Mouse (Mus musculus) hindbrain, embryonic 16.5 days (tissue): ENCODE measurements around the gene Grin2b. TPM values are rescaled to one million over a fixed set of nuclear protein-coding genes. Genes with fewer than 3 reads are reported as not detected.

Experiments
- ATAC-seq: fragments of 200-750 bp; cut with Nextera tagmentation; 2 replicates; pipeline ENCODE4 v1.8.0; 2017; ENCODE audit warnings: moderate TSS enrichment, moderate library complexity
- H3K27ac ChIP-seq: fragments of 300-500 bp; sonication (generic); 2 replicates; pipeline ENCODE4 v1.5.1; 2014; ENCODE audit warnings: low read depth, mild to moderate bottlenecking, control low read depth, low read length, moderate library complexity
- H3K27me3 ChIP-seq: fragments of 300-500 bp; sonication (generic); replicated peaks from 2 replicates; pipeline ENCODE4 v1.6.1; 2014; ENCODE audit warnings: low read length; ENCODE audit not compliant: control insufficient read depth, insufficient read depth
- H3K36me3 ChIP-seq: fragments of 300-500 bp; sonication (generic); 2 replicates; pipeline ENCODE4 v1.6.1; 2014; ENCODE audit warnings: mild to moderate bottlenecking, low read length, moderate library complexity, mixed read lengths; ENCODE audit not compliant: control insufficient read depth, insufficient read depth
- H3K4me1 ChIP-seq: fragments of 300-500 bp; sonication (generic); 2 replicates; pipeline ENCODE4 v1.6.1; 2014; ENCODE audit warnings: low read depth, low read length; ENCODE audit not compliant: control insufficient read depth, insufficient read depth
- H3K4me2 ChIP-seq: fragments of 300-500 bp; sonication (generic); 2 replicates; pipeline ENCODE4 v1.6.1; 2014; ENCODE audit warnings: mild to moderate bottlenecking, low read length, control low read depth, moderate library complexity
- H3K4me3 ChIP-seq: fragments of 300-500 bp; sonication (generic); 2 replicates; pipeline ENCODE4 v1.5.1; 2014; ENCODE audit warnings: mild to moderate bottlenecking, low read length, control low read depth, moderate library complexity
- H3K9ac ChIP-seq: fragments of 300-500 bp; sonication (generic); 2 replicates; pipeline ENCODE4 v1.6.1; 2014; ENCODE audit warnings: low read depth, mild to moderate bottlenecking, control low read depth, low read length, moderate library complexity
- H3K9me3 ChIP-seq: fragments of 300-500 bp; sonication (generic); 2 replicates; pipeline ENCODE4 v1.6.1; 2014; ENCODE audit warnings: mild to moderate bottlenecking, low read length, moderate library complexity; ENCODE audit not compliant: control insufficient read depth
- WGBS: fragments of 180-500 bp; shearing (Covaris S2); extraction: QIAGEN DNeasy Blood & Tissue Kit; methylation state at CpG from one replicate; pipeline ENCODE4 v1.1.7; 2014; 5-methylcytosine and 5-hydroxymethylcytosine counted together
- polyA plus RNA-seq: library from polyadenylated mRNA; unstranded; fragments of >200 nt; fragmentation: Nextera tagmentation; extraction: Ambion mirVana; gene quantifications from 2 replicates; pipeline ENCODE4 v1.2.1, GENCODE M21; 2015

The Grin2b gene
- polyA plus RNA-seq, 1 experiment from 2014 or later = 56.1 TPM

DNA sequence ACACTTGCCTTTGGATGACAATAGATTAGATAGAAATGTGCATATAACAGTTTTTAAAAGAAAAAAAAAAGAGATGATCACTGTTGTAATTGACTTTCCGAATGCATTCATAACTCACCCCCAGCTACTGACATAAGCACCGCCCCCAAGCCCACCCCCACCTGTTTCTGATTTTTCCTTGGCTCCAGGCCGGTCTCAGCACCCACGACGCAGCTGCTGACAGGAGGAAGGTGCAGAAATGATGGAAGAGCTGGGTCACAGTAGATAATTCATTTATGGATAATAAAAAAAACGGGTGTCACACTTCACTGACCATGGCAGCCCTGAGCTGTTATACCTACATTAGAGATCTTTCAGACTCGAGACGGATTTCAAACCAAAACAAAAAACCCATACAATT lies 373.4 kb downstream of the Grin2b start:
- ATAC-seq = no peak
- Histone ChIP-seq H3K4me3 (no peak overlapping the region), H3K27ac (no peak overlapping the region), H3K9me3 (no peaks in the 10 kb centered on the region), H3K27me3 (no peaks in the 10 kb centered on the region), H3K9ac (no peak overlapping the region), H3K4me1 (0 out of 2 replicates have a peak, but pooled peaks cover 2% of the 10 kb centered on the region), H3K36me3 (no peaks in the 10 kb centered on the region), H3K4me2 (no peak overlapping the region)
- 73% methylated on average over 8 of the region's 8 CpGs for WGBS

DNA sequence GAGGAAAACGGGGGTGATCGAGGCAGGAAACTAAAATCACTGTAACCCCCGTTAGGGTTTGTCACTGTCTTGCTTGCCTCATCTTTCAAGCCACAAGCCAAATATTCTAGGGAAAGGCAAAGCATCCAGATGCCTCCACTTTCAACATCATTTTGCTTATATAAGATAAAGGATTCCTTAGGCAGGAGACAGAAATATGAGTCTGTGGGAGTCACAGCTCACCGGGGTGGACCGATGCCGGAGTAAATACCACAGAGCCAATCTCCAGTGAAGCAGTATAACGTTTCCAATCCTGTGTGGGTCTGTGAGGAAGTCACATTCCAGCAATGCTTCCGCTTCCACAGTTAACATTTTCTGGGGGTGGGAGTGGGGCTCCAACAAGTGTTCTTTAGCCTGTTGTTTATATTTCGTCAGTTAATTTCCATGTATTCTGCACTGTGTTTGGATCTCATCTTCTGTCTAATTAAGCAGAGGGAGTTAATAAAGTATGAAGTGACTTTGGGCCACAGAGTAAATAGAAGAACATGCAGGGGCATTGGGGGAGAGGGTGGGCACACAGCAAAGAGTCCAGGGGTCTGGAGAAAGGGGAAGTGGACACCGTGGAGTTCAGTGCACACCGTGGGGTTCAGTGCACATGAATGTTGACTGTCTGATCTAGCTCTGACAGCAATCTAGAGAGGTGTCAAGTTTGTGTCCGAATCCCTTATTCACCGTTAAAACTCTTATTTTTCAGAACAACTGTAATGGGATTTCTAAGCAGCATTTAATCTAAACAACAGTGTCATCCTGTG lies 374.9 kb downstream of the Grin2b start:
- no peak overlapping the region for H3K4me3 ChIP-seq
- H3K4me1 ChIP-seq = 0 out of 2 replicates have a peak, but pooled peaks cover 2% of the 10 kb centered on the region
- no peaks in the 10 kb centered on the region for H3K27me3 ChIP-seq
- no peaks in the 10 kb centered on the region for H3K36me3 ChIP-seq
- no peak overlapping the region for H3K9ac ChIP-seq
- H3K4me2 ChIP-seq = no peak overlapping the region
- no peak overlapping the region for H3K27ac ChIP-seq
- 84% methylated on average over 13 of the region's 13 CpGs for WGBS
- no peak for ATAC-seq
- H3K9me3 ChIP-seq = no peaks in the 10 kb centered on the region

DNA sequence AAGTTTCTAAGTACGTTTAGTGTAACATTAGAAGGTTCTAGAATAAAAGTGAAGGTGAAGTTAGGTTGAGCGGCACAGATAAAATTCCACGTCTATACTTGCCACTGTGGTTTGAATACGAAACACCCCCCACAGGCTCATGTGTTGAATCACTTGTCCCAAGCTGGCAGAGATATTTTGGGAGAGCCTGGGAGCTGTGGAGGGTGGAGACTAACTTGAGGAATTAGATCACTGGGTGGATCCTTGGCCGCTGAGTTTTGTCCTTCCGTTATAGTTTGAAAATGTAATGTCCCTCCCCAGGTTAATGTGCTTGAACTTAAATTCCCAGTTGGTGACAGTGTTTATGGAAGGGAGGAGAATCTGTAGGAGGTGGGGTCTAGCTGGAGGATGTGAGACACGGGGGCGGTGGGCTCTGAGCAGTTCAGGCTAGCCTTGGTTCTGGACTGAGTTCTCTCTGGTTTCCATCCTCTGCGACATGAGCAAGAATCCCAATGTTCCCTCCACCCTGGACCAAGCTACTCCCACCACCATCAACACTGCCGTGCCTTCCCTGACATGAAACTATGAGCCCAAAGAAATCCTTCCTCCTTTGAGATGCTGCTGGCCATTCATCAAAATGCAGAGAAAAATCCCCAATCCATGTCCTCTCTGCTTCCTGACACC lies 375.8 kb downstream of the Grin2b start:
- H3K36me3 ChIP-seq = no peaks in the 10 kb centered on the region
- WGBS = 82% methylated on average over 10 of the region's 10 CpGs
- no peak overlapping the region for H3K9ac ChIP-seq
- no peaks in the 10 kb centered on the region for H3K27me3 ChIP-seq
- no peak overlapping the region for H3K4me2 ChIP-seq
- H3K4me3 ChIP-seq = no peak overlapping the region
- H3K9me3 ChIP-seq = no peaks in the 10 kb centered on the region
- 0 out of 2 replicates have a peak, but pooled peaks cover 2% of the 10 kb centered on the region for H3K4me1 ChIP-seq
- ATAC-seq = no peak
- H3K27ac ChIP-seq = no peak overlapping the region

DNA sequence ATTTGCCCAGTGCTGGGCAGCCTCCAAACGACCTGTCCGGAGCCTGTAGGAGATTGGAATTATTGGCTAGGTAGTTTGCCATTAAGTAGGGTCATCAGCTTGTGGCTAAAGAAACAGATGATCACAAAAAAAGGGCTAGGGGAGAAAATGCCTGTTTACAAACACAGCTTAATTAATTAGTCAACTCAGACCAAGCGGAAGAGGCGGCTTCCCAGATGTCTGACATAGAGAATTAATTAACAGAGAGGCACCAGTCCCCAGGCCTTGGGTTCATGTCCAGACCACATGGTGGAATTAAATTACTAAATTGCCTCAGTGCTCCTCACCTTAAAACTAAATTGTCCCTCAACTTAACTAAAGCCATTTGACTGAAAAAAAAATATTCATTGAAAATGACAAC lies 376.4 kb downstream of the Grin2b start:
- no peak for ATAC-seq
- H3K4me3 ChIP-seq = no peak overlapping the region
- no peak overlapping the region for H3K9ac ChIP-seq
- no peak overlapping the region for H3K4me2 ChIP-seq
- 56% methylated on average over 4 of the region's 4 CpGs for WGBS
- H3K27me3 ChIP-seq = no peaks in the 10 kb centered on the region
- 0 out of 2 replicates have a peak, but pooled peaks cover 2% of the 10 kb centered on the region for H3K4me1 ChIP-seq
- H3K9me3 ChIP-seq = no peaks in the 10 kb centered on the region
- H3K27ac ChIP-seq = no peak overlapping the region
- H3K36me3 ChIP-seq = no peaks in the 10 kb centered on the region

DNA sequence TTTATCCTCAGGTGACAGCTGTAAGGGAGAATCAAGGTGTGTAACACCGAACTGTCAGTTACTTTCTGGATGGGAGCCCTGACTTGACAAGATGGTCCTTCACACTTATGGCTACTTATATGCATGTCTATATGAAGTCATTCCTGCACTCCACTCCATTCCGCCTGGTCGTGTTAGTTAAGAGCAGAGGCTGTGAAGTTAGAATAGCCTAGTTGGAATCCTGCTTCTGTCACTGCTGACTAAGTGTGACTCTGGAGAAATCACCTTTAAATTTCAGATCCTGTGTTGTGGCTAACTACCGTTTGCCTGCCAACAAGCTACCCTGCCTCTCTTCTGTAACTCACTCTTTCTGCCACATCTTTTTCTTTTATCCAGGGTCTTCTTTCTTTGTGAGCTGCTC lies 381.9 kb downstream of the Grin2b start:
- 92% methylated on average over 4 of the region's 4 CpGs for WGBS

DNA sequence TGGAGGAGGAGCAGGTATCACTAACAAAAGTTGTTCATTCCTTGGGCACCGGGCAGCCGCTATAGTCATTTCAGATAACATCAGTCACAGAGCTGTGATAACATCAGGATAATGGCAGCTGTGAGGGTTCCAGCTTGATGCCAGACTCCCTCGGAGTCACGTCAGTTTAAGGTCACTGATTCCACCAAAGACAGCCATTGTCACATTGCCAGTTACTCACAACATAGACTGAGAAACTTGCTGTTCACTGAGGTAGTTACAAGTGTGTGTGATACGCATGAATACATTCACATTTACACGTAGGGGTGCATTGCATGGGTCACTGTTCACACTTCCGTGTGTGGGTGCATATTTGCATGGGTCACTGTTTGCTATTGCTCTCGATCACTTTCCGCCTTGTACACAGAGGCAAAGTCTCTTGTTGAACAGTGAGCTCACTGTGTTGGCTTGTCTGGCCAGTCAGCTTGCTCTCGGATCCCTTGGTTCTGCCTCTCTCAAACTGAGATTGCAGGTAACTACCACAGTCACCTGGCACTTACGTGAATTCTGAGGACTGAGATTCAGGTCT lies 383.6 kb downstream of the Grin2b start:
- Histone ChIP-seq H3K4me1 (no peaks in the 10 kb centered on the region), H3K4me3 (no peak overlapping the region), H3K27me3 (no peaks in the 10 kb centered on the region), H3K9ac (no peak overlapping the region), H3K36me3 (no peaks in the 10 kb centered on the region), H3K9me3 (no peaks in the 10 kb centered on the region), H3K27ac (no peak overlapping the region), H3K4me2 (no peak overlapping the region)
- 75% methylated on average over 11 of the region's 11 CpGs for WGBS
- no peak for ATAC-seq

More for the DNA sequence above, 381.9 kb downstream of the Grin2b start:
- Histone ChIP-seq H3K9me3 (no peaks in the 10 kb centered on the region), H3K27me3 (no peaks in the 10 kb centered on the region), H3K9ac (no peak overlapping the region), H3K4me1 (no peaks in the 10 kb centered on the region), H3K27ac (no peak overlapping the region), H3K36me3 (no peaks in the 10 kb centered on the region), H3K4me2 (no peak overlapping the region), H3K4me3 (no peak overlapping the region)
- ATAC-seq = no peak

DNA sequence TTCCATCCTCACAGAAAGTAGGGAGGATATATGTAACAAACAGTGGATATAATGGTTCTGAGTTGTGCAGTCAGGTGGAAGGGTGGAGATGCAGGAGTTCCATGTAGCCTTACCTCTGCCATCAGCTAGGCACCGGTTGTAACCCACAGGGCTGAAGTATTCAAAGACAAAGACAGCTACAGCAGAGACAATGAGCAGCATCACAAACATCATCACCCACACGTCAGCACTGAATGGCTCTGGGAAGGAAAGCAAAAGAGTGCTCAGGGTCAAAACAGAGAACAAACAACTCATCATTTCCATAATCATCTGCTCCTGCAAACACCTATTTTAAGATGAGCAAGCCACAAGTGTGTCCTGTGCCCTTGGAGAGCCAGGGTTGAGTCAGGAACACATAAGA lies 398.6 kb downstream of the Grin2b start:
- H3K4me2 ChIP-seq = no peak overlapping the region
- no peaks in the 10 kb centered on the region for H3K4me1 ChIP-seq
- no peak overlapping the region for H3K27ac ChIP-seq
- peaks cover 8% of the 10 kb centered on the region; the same call in 1 of the 2 replicates for H3K36me3 ChIP-seq
- no peak overlapping the region for H3K4me3 ChIP-seq
- WGBS = 66% methylated on average over 2 of the region's 2 CpGs
- H3K27me3 ChIP-seq = no peaks in the 10 kb centered on the region
- H3K9ac ChIP-seq = no peak overlapping the region
- H3K9me3 ChIP-seq = no peaks in the 10 kb centered on the region
- no peak for ATAC-seq

DNA sequence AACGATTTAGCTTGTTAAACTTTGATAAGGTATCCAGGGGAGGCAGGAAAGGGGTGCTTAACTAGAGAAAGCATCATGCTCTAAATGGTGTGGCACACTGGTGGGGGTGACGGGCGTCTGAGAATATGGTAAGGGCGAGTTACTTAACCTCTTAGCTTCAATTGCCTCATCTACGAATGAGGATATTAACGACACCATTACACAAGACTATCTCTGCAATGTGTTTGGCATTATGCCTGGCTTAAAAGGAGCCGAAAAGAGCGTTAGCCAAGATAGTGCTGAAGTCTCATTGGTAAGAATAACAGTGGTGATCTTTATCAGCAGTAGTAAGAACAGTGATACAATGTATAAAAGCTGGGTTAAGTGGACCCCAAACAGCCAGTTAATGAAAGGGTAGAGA lies 405.7 kb downstream of the Grin2b start:
- H3K9ac ChIP-seq = no peak overlapping the region
- H3K27me3 ChIP-seq = no peaks in the 10 kb centered on the region
- H3K36me3 ChIP-seq = no peaks in the 10 kb centered on the region
- H3K4me3 ChIP-seq = no peak overlapping the region
- ATAC-seq = no peak
- no peak overlapping the region for H3K27ac ChIP-seq
- H3K4me2 ChIP-seq = no peak overlapping the region
- no peaks in the 10 kb centered on the region for H3K4me1 ChIP-seq
- 71% methylated on average over 8 of the region's 8 CpGs for WGBS
- no peaks in the 10 kb centered on the region for H3K9me3 ChIP-seq

DNA sequence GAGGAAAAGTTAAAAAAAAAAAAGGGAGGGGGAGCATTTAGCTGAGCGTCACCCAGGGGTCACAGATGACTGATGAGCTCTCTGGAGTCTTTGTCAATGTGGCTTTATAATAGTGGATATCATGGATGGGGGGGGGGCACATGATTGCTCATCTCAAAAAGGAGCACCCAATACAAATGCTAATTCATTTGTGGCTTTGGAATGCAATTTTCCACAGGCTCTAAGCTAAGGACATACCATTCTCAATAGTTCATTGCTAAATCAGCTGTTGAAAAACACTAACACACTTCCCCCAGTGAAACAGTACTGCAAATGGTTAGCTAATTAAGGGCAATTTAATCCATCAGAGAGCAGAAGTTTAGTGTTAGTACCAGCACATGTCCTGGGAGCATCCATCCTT lies 414.6 kb downstream of the Grin2b start:
- no peaks in the 10 kb centered on the region for H3K9me3 ChIP-seq
- WGBS = 14% methylated on average over 1 of the region's 1 CpGs
- H3K9ac ChIP-seq = no peak overlapping the region

More for the DNA sequence above, 414.6 kb downstream of the Grin2b start:
- no peak for ATAC-seq
- Histone ChIP-seq H3K4me2 (no peak overlapping the region), H3K27ac (no peak overlapping the region), H3K4me3 (no peak overlapping the region), H3K36me3 (no peaks in the 10 kb centered on the region), H3K27me3 (no peaks in the 10 kb centered on the region), H3K4me1 (no peaks in the 10 kb centered on the region)
